Mouse (Mus musculus) heart, postnatal 36 days (tissue): Measurements from ENCODE around the gene Rapgef4. TPM values are rescaled to one million over a fixed set of nuclear protein-coding genes. Genes with fewer than 3 reads are reported as not detected.

ENCODE experiments used
- DNase-seq, 2 experiments: peaks; one replicate each; pipeline ENCODE4 v3.0.0; 2021 to 2022
- intact Hi-C: fragments of 180-260 bp; cut with DNase I; formaldehyde crosslinking; loops from one replicate; pipeline ENCODE4 v1.15.1; 2025
- total RNA-seq, 2 experiments: library from RNA; stranded (reverse); gene quantifications; 2 replicates each; pipeline ENCODE4 v1.2.3; 2021

Rapgef4 gene
- total RNA-seq, 2 experiments from 2014 or later, result 25.8 to 33.4 TPM

DNA sequence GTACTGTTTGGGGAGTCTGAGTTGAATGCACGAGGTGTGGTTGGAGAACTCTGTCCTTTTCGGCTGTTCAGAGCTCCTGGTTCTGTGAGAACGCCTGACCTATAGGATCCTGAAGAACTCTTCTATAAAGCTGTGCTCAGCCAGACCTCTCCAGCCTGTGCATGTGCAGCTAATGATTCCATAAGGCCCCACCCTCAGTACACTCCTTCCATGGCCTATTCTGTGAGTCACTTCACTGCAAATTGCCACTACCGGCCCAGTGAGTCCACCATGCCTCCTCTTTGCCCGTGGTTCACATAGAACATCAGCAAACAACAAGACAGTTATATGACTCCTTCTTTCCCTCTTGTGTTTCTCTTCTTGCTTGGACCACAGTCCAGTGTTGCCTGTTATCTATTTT is 42.8 kb downstream of the Rapgef4 start:
- no peak for DNase-seq
- intact Hi-C loops, result no loop called here

GRCm38 (mm10) chr2:72025660-72026059 is 44.6 kb downstream of the Rapgef4 start:
- intact Hi-C loops, result no loop called here
- no peak for DNase-seq

DNA sequence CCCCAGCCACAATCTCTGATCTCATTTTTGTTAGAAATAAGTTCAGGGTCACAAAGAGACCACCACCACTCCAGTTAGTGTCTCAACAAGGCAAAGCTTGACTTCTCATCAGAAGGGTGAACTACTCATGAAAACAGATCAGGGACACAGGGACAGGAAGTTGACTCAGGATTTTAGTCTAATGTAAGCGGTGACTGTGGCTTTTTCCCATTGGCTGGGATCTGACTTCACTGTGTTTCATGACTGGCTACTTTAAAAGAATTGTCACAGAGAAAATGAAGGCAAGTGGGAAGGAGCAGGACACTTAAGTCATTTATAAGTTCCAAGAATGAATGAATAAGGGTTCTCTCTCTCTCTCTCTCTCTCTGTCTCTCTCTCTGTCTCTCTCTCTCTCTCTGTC is 45.5 kb downstream of the Rapgef4 start:
- intact Hi-C loops, result no loop called here
- DNase-seq, result no peak

DNA sequence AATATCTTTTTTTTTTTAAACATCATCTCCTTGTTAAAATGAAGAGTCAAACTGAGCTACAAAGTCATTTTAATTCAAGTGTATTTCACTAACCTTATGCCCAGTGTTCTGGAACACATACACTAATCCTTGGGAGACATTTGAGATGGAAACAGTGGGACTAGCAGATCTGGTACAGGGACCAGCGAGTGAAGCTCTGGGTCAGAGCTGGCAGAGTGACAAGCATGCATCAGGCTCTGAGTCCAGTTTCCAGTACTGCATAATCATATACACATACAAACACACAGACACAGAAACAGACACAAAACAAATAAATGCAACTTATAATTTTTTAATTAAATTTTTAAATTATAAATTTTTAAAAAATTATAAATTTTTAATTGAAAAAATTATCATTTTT is 48.0 kb downstream of the Rapgef4 start:
- no peak for DNase-seq

DNA sequence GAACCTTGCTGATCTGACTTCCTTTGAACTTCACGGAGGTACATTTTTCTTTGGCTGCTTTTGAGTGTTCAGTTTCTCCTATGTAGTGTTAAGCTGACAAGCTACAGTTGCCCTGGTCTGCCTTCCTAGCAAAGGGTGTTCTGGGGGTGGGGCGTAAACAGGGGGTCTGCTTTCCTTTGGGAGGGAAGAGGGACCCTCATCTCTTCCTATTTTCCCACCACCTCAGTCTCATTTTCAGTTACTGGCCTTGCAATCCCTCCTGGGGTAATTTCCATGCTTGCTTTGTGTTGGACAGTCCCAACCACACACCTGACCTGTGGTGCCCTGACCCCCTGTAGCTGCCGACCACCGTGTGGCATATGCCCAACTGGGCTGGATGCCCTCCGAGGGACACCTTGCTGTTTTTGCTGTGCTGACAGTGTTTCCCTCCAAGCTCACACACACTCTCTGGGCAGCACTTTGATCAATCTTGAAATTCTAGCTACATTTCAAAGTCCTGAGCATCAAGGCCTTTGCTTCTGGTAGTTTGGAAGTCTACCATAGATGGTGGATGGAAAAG is 48.6 kb downstream of the Rapgef4 start:
- no peak for DNase-seq
- intact Hi-C loops, result no loop called here

More for the DNA sequence above, 48.0 kb downstream of the Rapgef4 start:
- intact Hi-C loops, result no loop called here

DNA sequence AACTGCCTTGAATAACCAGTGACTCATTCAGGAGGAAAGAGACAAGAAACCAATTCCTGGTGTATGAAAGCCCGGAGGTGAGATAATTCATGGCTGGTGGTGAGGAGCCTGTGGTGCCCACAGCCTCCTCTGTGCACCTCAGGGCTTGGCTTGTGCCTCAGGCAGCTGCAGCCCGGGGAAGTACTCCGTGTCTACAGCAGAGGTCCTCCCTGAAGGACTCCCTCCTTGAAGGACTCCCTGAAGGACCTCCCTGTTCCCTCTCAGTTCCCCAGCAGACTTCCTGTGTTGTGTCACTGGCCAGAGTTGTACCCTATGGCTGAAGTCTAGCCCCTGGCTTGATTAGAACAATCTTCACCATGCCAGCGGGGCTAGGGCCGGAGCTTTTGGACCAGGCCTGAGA is 50.7 kb downstream of the Rapgef4 start:
- intact Hi-C loops, result no loop called here
- no peak for DNase-seq

GRCm38 (mm10) chr2:72035616-72036015 is 54.6 kb downstream of the Rapgef4 start:
- peak; percentile 32 to 36 for DNase-seq

DNA sequence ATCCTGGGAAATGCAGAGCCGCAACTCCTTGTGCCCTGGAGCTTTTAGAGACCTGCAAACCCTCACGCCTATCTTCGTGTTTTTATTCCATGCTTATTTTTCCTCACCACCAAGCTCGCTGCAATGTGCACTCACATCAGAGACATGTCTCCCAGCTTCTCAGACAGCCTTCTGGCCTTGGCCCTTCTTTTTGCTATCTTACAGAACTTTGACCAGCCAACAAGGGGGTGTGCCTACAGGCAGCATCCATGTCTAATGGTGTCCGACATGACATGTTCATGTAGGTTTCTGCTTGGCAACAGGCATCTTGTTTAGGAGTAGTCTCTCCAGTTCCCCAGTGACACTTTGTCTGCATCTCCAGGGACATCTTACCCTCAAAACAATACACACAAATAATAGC is 56.3 kb downstream of the Rapgef4 start:
- DNase-seq, result no peak
- intact Hi-C loops, result loop anchor here (5.0 kb wide), 3 partner anchors 70 to 355 kb away; no protein-coding TSS in a partner anchor

More at GRCm38 (mm10) chr2:72035616-72036015, 54.6 kb downstream of the Rapgef4 start:
- intact Hi-C loops, result loop anchor here (2.0 to 5.0 kb wide), 4 partner anchors 68 to 357 kb away; no protein-coding TSS in a partner anchor

- DNase-seq, result peak; percentile 89
- intact Hi-C loops, result loop anchor here (1.0 to 5.0 kb wide), 6 partner anchors 58 to 354 kb away; no protein-coding TSS in a partner anchor
Observed at GRCm38 (mm10) chr2:72038235-72038634, 57.2 kb downstream of the Rapgef4 start.

GRCm38 (mm10) chr2:72038651-72039251 is 57.7 kb downstream of the Rapgef4 start:
- intact Hi-C loops, result loop anchor here (1.0 to 5.0 kb wide), 6 partner anchors 58 to 354 kb away; no protein-coding TSS in a partner anchor
- DNase-seq, result peak; percentile 51 to 52

DNA sequence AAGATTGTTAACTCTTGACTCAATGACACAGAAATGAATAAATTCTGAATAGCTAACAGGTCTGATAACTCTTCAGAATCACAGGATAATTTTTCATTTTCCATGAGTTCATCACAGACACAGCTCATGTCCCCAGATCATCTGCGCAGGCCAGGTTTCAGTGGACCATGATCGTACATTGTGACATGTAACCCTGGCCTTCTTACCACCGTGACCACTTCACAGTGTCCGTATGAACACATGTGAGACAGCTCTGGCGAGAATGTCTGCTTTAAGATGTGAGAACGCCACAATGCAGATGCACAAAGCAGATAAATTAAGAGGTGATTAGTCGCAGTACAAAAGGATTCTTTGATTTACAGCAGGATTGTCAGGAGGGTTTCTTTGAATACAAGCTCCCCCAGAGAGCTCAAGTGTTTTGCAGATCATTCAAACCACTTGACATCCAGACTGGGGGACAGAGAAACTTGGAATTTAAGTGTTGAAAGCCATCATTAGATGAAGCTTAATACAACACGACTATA is 58.5 kb downstream of the Rapgef4 start:
- intact Hi-C loops, result loop anchor here (2.0 to 5.0 kb wide), 4 partner anchors 72 to 353 kb away; no protein-coding TSS in a partner anchor

DNA sequence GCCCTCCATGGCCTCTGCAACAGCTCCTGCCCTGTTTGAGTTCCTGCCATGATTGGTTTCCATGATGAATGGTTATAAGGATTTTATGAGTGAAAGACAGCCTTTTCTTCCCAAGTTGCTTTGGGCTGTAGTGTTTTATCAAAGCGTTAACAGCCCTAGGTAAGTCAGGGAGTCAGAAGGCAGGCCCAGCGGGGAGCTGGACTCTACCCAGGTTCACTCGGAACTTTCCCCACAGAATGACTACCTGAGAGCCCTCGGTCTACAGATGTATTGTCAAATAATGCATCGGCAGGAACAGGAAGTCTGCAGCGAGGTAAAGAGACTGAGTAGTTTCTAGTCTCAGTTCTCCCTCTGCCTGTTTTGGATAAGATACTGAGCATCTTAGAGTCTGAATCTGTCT is 60.0 kb downstream of the Rapgef4 start:
- intact Hi-C loops, result no loop called here
- no peak for DNase-seq

More for the DNA sequence above, 58.5 kb downstream of the Rapgef4 start:
- no peak for DNase-seq

DNA sequence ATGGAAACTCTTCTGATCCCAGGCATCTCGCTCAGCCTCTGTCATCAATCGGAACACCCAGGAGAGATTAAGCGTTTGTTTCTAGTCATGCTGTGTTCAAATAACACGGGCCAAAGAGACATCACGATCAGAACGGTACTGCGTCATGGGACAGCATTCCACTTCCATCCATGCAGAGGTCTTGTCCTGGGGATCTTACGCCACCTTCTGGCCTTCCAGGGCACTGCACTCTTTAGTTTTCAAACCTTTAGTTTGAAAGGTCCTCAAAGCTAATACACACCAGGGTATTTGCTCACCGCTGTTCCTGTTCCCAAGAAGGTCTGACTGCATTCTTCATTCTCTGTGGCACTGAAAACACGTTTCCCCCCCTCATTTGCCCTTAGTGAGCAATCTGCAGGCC is 61.1 kb downstream of the Rapgef4 start:
- no peak for DNase-seq
- intact Hi-C loops, result no loop called here

DNA sequence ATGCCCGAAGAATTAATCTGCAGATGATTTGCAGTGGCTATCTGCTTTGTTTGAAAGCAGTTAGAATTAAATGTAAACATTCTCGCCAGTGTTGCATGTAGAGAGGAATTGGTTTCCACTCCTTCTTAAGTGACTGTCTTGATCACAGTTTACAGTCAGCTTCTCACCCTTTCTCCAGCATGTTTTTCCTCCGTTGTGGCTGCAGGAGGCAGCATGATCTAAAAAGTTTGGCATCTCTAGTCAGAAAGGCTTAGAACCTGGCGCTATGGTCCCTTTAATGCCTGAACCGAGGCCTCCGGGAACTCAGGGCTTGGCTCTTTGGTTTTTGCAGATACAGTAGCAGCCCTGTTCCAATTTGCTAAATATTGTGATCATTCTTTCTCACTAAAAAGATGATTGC is 63.2 kb downstream of the Rapgef4 start:
- intact Hi-C loops, result no loop called here
- peak in 1 of 2 experiments; percentile 10 for DNase-seq

- DNase-seq, result no peak
- intact Hi-C loops, result no loop called here
Observed at GRCm38 (mm10) chr2:72045024-72045423, 64.0 kb downstream of the Rapgef4 start.

- no peak for DNase-seq
- intact Hi-C loops, result no loop called here
Observed at GRCm38 (mm10) chr2:72045659-72046058, 64.6 kb downstream of the Rapgef4 start.

- DNase-seq, result no peak
- intact Hi-C loops, result no loop called here
Observed at GRCm38 (mm10) chr2:72050451-72050850, 69.4 kb downstream of the Rapgef4 start.

- intact Hi-C loops, result loop anchor here (2.0 kb wide), 1 partner anchor 63 kb away; no protein-coding TSS in a partner anchor
- peak; percentile 39 to 40 for DNase-seq
Observed at GRCm38 (mm10) chr2:72054280-72054679, 73.2 kb downstream of the Rapgef4 start.

- intact Hi-C loops, result loop anchor here (2.0 to 5.0 kb wide), 2 partner anchors 38 to 62 kb away; no protein-coding TSS in a partner anchor
Observed at GRCm38 (mm10) chr2:72054736-72055135, 73.7 kb downstream of the Rapgef4 start.

GRCm38 (mm10) chr2:72055476-72055875 is 74.4 kb downstream of the Rapgef4 start:
- intact Hi-C loops, result loop anchor here (2.0 to 5.0 kb wide), 2 partner anchors 37 to 61 kb away; no protein-coding TSS in a partner anchor
- DNase-seq, result peak in 1 of 2 experiments; percentile 12

More at GRCm38 (mm10) chr2:72054736-72055135, 73.7 kb downstream of the Rapgef4 start:
- DNase-seq, result peak in 1 of 2 experiments; percentile 21
